In genomic region chr6:51457283-51457682, GRCm38 (mm10) we compare ENCODE assay signal across 13 mouse cellular contexts. TPM values are rescaled to one million over a fixed set of nuclear protein-coding genes. Genes with fewer than 3 reads are reported as not detected.
"Had no signal": no experiment of that assay in that cellular context is flagged by ENCODE, and none has a peak within 500 bp of the region (broad histone marks: within the 10 kb centered on the region; RNA-seq: fewer than 3 reads in every experiment).

No protein-coding gene starts in this region.

- DNase-seq: kidney, adult 18-20 months; kidney, postnatal 10 days; kidney, postnatal 4 days; liver; liver, embryonic 13.5 days; liver, postnatal 0 days; lung, postnatal 36 days; midbrain, embryonic 14.5 days; thymus, adult 18-20 months; thymus, postnatal 14 days had no signal

- H3K4me1 ChIP-seq: lung, embryonic 15.5 days had no signal

- H3K4me3 ChIP-seq: left cerebral cortex, adult 2 months; liver, embryonic 13.5 days; lung, embryonic 15.5 days had no signal

- H3K27ac ChIP-seq: left cerebral cortex, adult 2 months; liver, embryonic 13.5 days; lung, embryonic 15.5 days had no signal

- H3K27me3 ChIP-seq: liver, embryonic 13.5 days; lung, embryonic 15.5 days had no signal

- H3K4me2 ChIP-seq: liver, embryonic 13.5 days; lung, embryonic 15.5 days had no signal

- H3K9ac ChIP-seq: liver, embryonic 13.5 days; liver, postnatal 0 days; lung, embryonic 15.5 days had no signal

- H3K9me3 ChIP-seq: liver, embryonic 13.5 days; lung, embryonic 15.5 days had no signal

- ATAC-seq: liver, postnatal 0 days had no signal

RNA-seq across cellular contexts. Expression of gene Nfe2l3, which starts 24.8 kb away (rescaled TPM):
- total RNA-seq: megakaryocyte progenitor cell, adult 5-6 weeks had no signal
